Mouse (Mus musculus) adrenal gland, postnatal 10 days (tissue): ENCODE data around the gene Pigh. TPM values are rescaled to one million over a fixed set of nuclear protein-coding genes. Genes with fewer than 3 reads are reported as not detected.

ENCODE experiments used
- DNase-seq: peaks from one replicate; pipeline ENCODE4 v3.0.0; 2021; ENCODE audit warnings: mixed read lengths
- long read RNA-seq, 2 experiments: library from polyadenylated mRNA; stranded (forward); transcript quantifications; one replicate each; pipeline ENCODE4 v2.0.0; 2021
- total RNA-seq, 2 experiments: library from RNA; stranded (reverse); gene quantifications; 2 replicates each; pipeline ENCODE4 v1.2.3; 2021

The Pigh gene
- total RNA-seq: 1 to 10 TPM; 7.1 to 9.5 TPM
- long read RNA-seq, experiment 1, transcript Pigh-201 (4 exons, 2,339 nt): major isoform, 7 of 11 reads
- long read RNA-seq, experiment 1, partial matches to known transcripts: 0 of 11 reads
- long read RNA-seq, experiment 1, other reads (novel, unspliced or antisense): 4 of 11 reads
- long read RNA-seq, experiment 2, transcript Pigh-201 (4 exons, 2,339 nt): major isoform, 11 of 14 reads
- long read RNA-seq, experiment 2, partial matches to known transcripts: 0 of 14 reads
- long read RNA-seq, experiment 2, other reads (novel, unspliced or antisense): 2 of 14 reads

- DNase-seq: peak; percentile 90
Measured at GRCm38 (mm10) chr12:79089182-79089812, at the start of gene Pigh. Pigh (minus strand) TSS chr12:79089651.

- no peak for DNase-seq
Measured at GRCm38 (mm10) chr12:79138999-79139398, 49.5 kb upstream of the Pigh start.

GRCm38 (mm10) chr12:79136949-79137348 lies 47.5 kb upstream of the Pigh start:
- no peak for DNase-seq

- DNase-seq: no peak
Measured at GRCm38 (mm10) chr12:79135105-79135504, 45.7 kb upstream of the Pigh start.

GRCm38 (mm10) chr12:79134676-79135075 lies 45.2 kb upstream of the Pigh start:
- DNase-seq: no peak

- DNase-seq: no peak
Measured at GRCm38 (mm10) chr12:79131706-79132460, 42.4 kb upstream of the Pigh start.

- DNase-seq: no peak
Measured at GRCm38 (mm10) chr12:79131178-79131675, 41.8 kb upstream of the Pigh start.

GRCm38 (mm10) chr12:79130299-79131177 lies 41.1 kb upstream of the Pigh start, which contains the start of gene Arg2:
Arg2 (plus strand) TSS chr12:79130777.
- peak; percentile 75 for DNase-seq

- no peak for DNase-seq
Measured at GRCm38 (mm10) chr12:79122820-79123219, 33.4 kb upstream of the Pigh start.

GRCm38 (mm10) chr12:79118991-79119390 lies 29.5 kb upstream of the Pigh start:
- DNase-seq: no peak

GRCm38 (mm10) chr12:79105312-79105711 lies 15.9 kb upstream of the Pigh start:
- no peak for DNase-seq

- DNase-seq: no peak
Measured at GRCm38 (mm10) chr12:79104544-79104943, 15.1 kb upstream of the Pigh start.

- DNase-seq: no peak
Measured at GRCm38 (mm10) chr12:79103773-79104172, 14.3 kb upstream of the Pigh start.

- DNase-seq: peak; percentile 35
Measured at GRCm38 (mm10) chr12:79097106-79097752, 7.8 kb upstream of the Pigh start.

GRCm38 (mm10) chr12:79092569-79092968 lies 3.1 kb upstream of the Pigh start:
- peak; percentile 75 for DNase-seq

GRCm38 (mm10) chr12:79073362-79073761 lies 16.1 kb downstream of the Pigh start:
- no peak for DNase-seq

- DNase-seq: no peak
Measured at GRCm38 (mm10) chr12:79072576-79072975, 16.9 kb downstream of the Pigh start.

- DNase-seq: no peak
Measured at GRCm38 (mm10) chr12:79070736-79071333, 18.6 kb downstream of the Pigh start.

- DNase-seq: no peak
Measured at GRCm38 (mm10) chr12:79069916-79070315, 19.5 kb downstream of the Pigh start.

GRCm38 (mm10) chr12:79069187-79069608 lies 20.3 kb downstream of the Pigh start:
- DNase-seq: no peak

- no peak for DNase-seq
Measured at GRCm38 (mm10) chr12:79068306-79068705, 21.1 kb downstream of the Pigh start.
